Mouse (Mus musculus): ENCODE data around the gene Pcf11.
A peak's percentile ranks its signal among the peaks of the same experiment; 100 is the strongest.

Pcf11 gene

DNA sequence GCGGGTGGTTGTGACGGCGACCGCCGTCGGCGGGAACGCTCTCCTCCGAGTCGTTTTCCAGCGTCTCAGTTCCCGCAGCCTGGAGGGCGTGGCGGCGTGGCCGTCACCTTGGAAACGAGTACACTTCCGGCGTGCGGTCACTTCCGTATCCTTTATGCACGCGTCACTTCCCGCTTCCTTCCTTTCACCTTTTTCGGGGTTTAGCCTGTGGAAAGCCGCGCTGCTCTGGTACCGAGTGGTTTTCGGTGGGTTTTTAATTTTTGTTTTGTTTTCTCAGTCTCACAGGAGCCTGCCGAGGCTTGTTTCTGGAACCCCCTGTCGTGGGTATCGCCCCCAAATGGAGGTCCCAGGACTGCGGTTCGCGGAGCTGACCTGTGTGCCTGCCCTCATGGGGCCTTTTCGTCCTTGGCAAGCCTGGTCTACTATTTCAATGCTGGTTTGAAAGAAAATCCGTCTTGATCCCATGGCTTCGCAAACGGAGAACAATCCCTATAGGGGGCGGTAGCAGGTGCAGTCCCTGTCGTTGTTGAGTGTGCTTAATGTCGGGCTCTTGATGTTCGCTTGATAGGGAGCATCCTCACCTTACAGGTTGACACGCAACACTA, 32.6 kb downstream of the Pcf11 start, which contains the start of gene Ankrd42:
Gene Ankrd42 (minus strand): TSS at position 122 of the 605 bp plus-strand sequence.
- DNase-seq (ENCODE audit: low spot score in 2 of 2) = peak; percentile 80 to 83

DNA sequence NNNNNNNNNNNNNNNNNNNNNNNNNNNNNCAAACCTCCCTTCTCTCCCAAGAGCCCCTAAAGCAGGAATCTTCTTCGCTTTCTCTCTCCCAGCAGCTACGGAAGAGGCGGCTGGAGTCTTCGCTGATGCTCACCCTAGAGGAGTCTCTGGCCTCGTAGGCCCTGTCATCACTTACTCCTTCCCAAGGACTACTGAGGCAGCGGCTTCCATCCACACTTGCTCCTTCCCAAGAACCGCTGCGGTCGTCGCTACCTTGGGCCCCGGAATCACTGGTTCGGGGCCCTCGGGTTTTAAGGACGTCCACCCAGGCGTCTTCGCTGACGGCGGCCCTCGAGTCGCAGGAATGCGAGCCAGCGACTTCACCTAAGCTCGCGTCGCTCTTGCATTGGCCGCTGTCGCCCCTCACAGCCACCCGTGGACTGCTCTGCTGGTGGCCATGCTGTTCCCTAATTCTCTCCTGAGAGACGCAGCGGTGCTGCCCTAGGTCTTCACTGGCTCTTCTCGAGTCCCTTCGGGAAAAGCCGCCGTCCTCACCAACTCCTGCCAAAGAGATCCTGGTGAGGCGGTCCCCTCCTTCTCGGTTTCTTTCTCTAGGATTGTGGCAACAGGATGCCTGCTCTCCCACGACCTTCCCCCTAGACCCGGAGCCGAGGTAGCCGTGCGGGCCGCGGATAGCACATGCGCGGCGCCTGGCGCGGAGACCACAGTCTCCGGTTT, 33.3 kb downstream of the Pcf11 start:
- no peak for DNase-seq (ENCODE audit: low spot score in 2 of 2)

DNA sequence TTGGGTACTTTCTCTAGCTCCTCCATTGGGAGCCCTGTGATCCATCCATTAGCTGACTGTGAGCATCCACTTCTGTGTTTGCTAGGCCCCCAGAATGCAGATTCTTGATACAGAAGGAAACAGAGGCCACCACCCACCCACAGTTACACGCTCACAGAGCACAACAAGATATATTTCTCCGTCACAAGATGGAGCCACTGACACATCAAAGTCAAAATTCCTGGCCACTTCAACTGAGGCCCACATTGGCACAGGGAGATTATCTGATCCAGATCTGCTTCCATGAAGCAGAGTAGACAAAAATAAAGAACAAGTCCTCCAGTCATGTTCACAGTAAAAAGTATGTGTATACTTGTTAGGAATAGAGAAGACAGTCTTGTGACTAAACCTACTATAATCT, 39.6 kb downstream of the Pcf11 start:
- DNase-seq (ENCODE audit: low spot score in 2 of 2) = no peak

DNA sequence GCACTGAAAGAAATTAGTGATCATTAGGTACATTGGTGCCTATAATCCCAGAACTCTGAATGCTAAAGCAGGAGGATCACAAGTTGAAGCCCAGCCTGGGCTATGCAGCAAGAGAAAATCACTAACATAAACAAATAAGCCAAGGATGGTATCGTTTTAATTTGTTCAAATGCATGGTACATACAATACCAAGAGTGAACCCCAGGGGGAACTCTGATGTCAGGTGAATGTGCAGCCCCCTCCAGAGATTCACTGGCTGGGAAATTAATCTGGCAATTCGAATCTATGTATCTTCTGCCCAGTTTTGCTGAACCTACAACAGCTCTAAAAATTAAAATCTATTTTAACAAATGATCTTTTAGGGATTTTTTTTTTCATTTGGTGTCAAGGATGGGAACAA, 45.2 kb downstream of the Pcf11 start:
- DNase-seq (ENCODE audit: low spot score in 2 of 2) = peak in 1 of 2 experiments; percentile 8

DNA sequence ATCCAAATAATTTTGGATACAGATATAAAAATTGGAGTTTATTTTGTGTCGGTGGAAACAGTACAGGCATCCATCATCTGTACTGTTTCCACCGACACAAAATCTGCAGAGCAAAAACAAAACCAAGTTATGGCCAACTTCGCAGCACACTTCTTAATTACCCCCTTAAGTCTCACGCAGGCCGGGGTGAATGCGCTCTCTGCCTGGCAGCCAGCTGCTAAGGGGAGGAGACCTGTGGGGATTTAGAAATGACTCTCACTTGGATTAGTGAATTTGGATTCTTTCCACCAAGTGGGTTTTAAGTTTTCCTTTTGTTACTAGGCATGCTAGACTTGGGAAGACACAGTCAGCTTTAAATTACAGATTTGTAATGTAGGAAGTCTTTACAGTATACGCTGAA, 58.9 kb downstream of the Pcf11 start:
- no peak for DNase-seq (ENCODE audit: low spot score in 2 of 2)

DNA sequence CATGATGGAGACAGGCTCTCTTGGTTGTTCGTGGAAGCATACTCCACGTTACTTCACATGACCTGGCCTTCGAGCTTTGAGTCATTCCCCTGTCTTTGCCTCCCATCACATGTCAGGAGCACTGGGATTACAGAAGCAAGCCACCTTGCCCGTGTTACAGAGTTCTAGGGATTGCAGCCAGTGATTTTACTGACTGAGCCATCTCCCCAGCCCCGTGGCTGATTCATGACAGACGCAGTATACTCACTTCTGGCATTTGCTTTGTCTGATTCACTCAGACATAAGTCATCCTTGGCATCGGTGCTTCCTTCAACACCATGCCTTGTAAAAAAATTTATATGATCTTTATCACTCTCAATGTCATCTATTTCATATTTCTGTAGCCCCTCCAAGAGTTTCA, 64.8 kb downstream of the Pcf11 start:
- no peak for DNase-seq (ENCODE audit: low spot score in 2 of 2)
